ENCODE assay signal across 27 mouse cellular contexts in genomic region chr17:81005292-81005691, GRCm38 (mm10). TPM values are rescaled to one million over a fixed set of nuclear protein-coding genes. Genes with fewer than 3 reads are reported as not detected.
DNase-seq lines count a peak whose midpoint lies in the region; ATAC-seq lines count a peak whose summit lies in the region.
"Had no signal": no experiment of that assay in that cellular context is flagged by ENCODE, and none has a peak within 500 bp of the region (broad histone marks: within the 10 kb centered on the region; RNA-seq: fewer than 3 reads in every experiment).

No protein-coding gene starts in this region.

- no peaks in the 10 kb centered on the region for H3K36me3 ChIP-seq in forebrain, embryonic 16.5 days (ENCODE audit: control insufficient read depth, insufficient read depth)
- H3K36me3 ChIP-seq in forebrain, embryonic 13.5 days (ENCODE audit: poor library complexity, severe bottlenecking): peaks cover 10% of the 10 kb centered on the region; the same call in 1 of the 2 replicates
- no peaks in the 10 kb centered on the region for H3K36me3 ChIP-seq in heart, embryonic 15.5 days
- no peaks in the 10 kb centered on the region for H3K36me3 ChIP-seq in neural tube, embryonic 13.5 days
- H3K36me3 ChIP-seq: embryonic facial prominence, embryonic 13.5 days; hindbrain, embryonic 15.5 days; limb, embryonic 12.5 days; liver, embryonic 15.5 days; neural tube, embryonic 12.5 days had no signal

- peak; percentile 20; the same call in 1 of the 2 replicates for ATAC-seq in forebrain, embryonic 16.5 days
- no peak; the same call in 1 of the 2 replicates for ATAC-seq in forebrain, embryonic 13.5 days
- ATAC-seq in heart, embryonic 15.5 days (replicated peaks; ENCODE audit: insufficient number of reproducible peaks, insufficient read depth, low FRiP score, low read depth): no peak
- peak; percentile 55; the same call in 1 of the 2 replicates for ATAC-seq in neural tube, embryonic 13.5 days (ENCODE audit: low read depth)
- ATAC-seq: CD4-positive, CD25-positive, alpha-beta regulatory T cell, adult 4 months; midbrain, embryonic 16.5 days had no signal

- H3K27me3 ChIP-seq in forebrain, embryonic 16.5 days (replicated peaks; ENCODE audit: control insufficient read depth, insufficient read depth, low read length): no peaks in the 10 kb centered on the region
- no peaks in the 10 kb centered on the region for H3K27me3 ChIP-seq in forebrain, embryonic 13.5 days
- H3K27me3 ChIP-seq in heart, embryonic 15.5 days: no peaks in the 10 kb centered on the region
- H3K27me3 ChIP-seq in neural tube, embryonic 13.5 days: no peaks in the 10 kb centered on the region
- H3K27me3 ChIP-seq: embryonic facial prominence, embryonic 13.5 days; hindbrain, embryonic 15.5 days; limb, embryonic 12.5 days; liver, embryonic 15.5 days; neural tube, embryonic 12.5 days had no signal

- H3K9me3 ChIP-seq in forebrain, embryonic 16.5 days (ENCODE audit: control insufficient read depth, low read length): no peaks in the 10 kb centered on the region
- H3K9me3 ChIP-seq in forebrain, embryonic 13.5 days (replicated peaks): no peaks in the 10 kb centered on the region
- no peaks in the 10 kb centered on the region for H3K9me3 ChIP-seq in heart, embryonic 15.5 days (replicated peaks)
- H3K9me3 ChIP-seq in neural tube, embryonic 13.5 days: no peaks in the 10 kb centered on the region
- H3K9me3 ChIP-seq: embryonic facial prominence, embryonic 13.5 days; hindbrain, embryonic 15.5 days; limb, embryonic 12.5 days; liver, embryonic 15.5 days; neural tube, embryonic 12.5 days had no signal

- H3K27ac ChIP-seq in forebrain, embryonic 16.5 days (ENCODE audit: low read length): no peak overlapping the region
- no peak overlapping the region for H3K27ac ChIP-seq in forebrain, embryonic 13.5 days
- 0 out of 2 replicates have a peak overlapping the region, but pooled peaks have one; percentile 3 for H3K27ac ChIP-seq in heart, embryonic 15.5 days
- peak overlapping the region; percentile 46; the same call in 1 of the 2 replicates for H3K27ac ChIP-seq in neural tube, embryonic 13.5 days (replicated peaks)
- H3K27ac ChIP-seq: embryonic facial prominence, embryonic 13.5 days; hindbrain, embryonic 15.5 days; layer of hippocampus, adult 2 months; left cerebral cortex, adult 2 months; limb, embryonic 12.5 days; liver, embryonic 15.5 days; neural tube, embryonic 12.5 days had no signal

- H3K4me1 ChIP-seq in forebrain, embryonic 16.5 days (replicated peaks; ENCODE audit: control insufficient read depth, insufficient read depth, low read length): peaks cover 11% of the 10 kb centered on the region; the same call in 1 of the 2 replicates
- H3K4me1 ChIP-seq in forebrain, embryonic 13.5 days: peaks cover 14% of the 10 kb centered on the region
- H3K4me1 ChIP-seq in heart, embryonic 15.5 days (replicated peaks): peaks cover 15% of the 10 kb centered on the region
- peaks cover 44% of the 10 kb centered on the region for H3K4me1 ChIP-seq in neural tube, embryonic 13.5 days (replicated peaks)
- H3K4me1 ChIP-seq: liver, embryonic 15.5 days had no signal

- no peak for DNase-seq in heart, postnatal 14 days
- no peak for DNase-seq in neural tube, embryonic 10.5 days (ENCODE audit: extremely low spot score, low spot score)
- no peak for DNase-seq in frontal cortex, postnatal 36 days (ENCODE audit: low spot score in 2 of 2)
- DNase-seq: adrenal gland, postnatal 14 days; cerebellum, adult 11-12 months; cerebellum, adult 9-11 months; gastrocnemius, postnatal 14 days; kidney, adult 2 months; kidney, postnatal 36 days; lung, postnatal 14 days; right cerebral cortex, adult 18-20 months; spleen, adult 18-20 months; thymus, postnatal 14 days had no signal

- H3K4me3 ChIP-seq in forebrain, embryonic 16.5 days (replicated peaks; ENCODE audit: low read length): no peak overlapping the region
- H3K4me3 ChIP-seq in forebrain, embryonic 13.5 days: no peak overlapping the region
- H3K4me3 ChIP-seq in heart, embryonic 15.5 days: no peak overlapping the region
- no peak overlapping the region for H3K4me3 ChIP-seq in neural tube, embryonic 13.5 days
- H3K4me3 ChIP-seq: embryonic facial prominence, embryonic 13.5 days; hindbrain, embryonic 15.5 days; layer of hippocampus, adult 2 months; left cerebral cortex, adult 2 months; limb, embryonic 12.5 days; liver, embryonic 15.5 days; neural tube, embryonic 12.5 days had no signal

- no peak overlapping the region for H3K9ac ChIP-seq in forebrain, embryonic 16.5 days (replicated peaks; ENCODE audit: low read depth, low read length)
- no peak overlapping the region for H3K9ac ChIP-seq in forebrain, embryonic 13.5 days
- H3K9ac ChIP-seq in heart, embryonic 15.5 days: no peak overlapping the region
- no peak overlapping the region for H3K9ac ChIP-seq in neural tube, embryonic 13.5 days
- H3K9ac ChIP-seq: embryonic facial prominence, embryonic 13.5 days; hindbrain, embryonic 15.5 days; limb, embryonic 12.5 days; liver, embryonic 15.5 days; lung, embryonic 14.5 days; neural tube, embryonic 12.5 days had no signal

- intact Hi-C loops in heart, postnatal 14 days (cut with DNase I): no loop called here

- no peak overlapping the region for H3K4me2 ChIP-seq in forebrain, embryonic 16.5 days (ENCODE audit: low read length)
- no peak overlapping the region for H3K4me2 ChIP-seq in forebrain, embryonic 13.5 days
- H3K4me2 ChIP-seq in heart, embryonic 15.5 days: no peak overlapping the region
- H3K4me2 ChIP-seq in neural tube, embryonic 13.5 days: no peak overlapping the region
- H3K4me2 ChIP-seq: embryonic facial prominence, embryonic 13.5 days; hindbrain, embryonic 15.5 days; limb, embryonic 12.5 days; liver, embryonic 15.5 days; lung, embryonic 14.5 days; neural tube, embryonic 12.5 days had no signal

- WGBS in forebrain, embryonic 16.5 days: 25% methylated on average over 8 of the region's 8 CpGs
- WGBS in forebrain, embryonic 13.5 days: 42% methylated on average over 8 of the region's 8 CpGs
- WGBS in heart, embryonic 15.5 days: 50% methylated on average over 8 of the region's 8 CpGs
- WGBS in neural tube, embryonic 13.5 days: 32% methylated on average over 8 of the region's 8 CpGs

RNA-seq across cellular contexts. Expression of gene Thumpd2, which starts 59.6 kb away (rescaled TPM):
- 9.0 and 10.0 TPM in 2 replicates for polyA plus RNA-seq in forebrain, embryonic 16.5 days (2015; fragmentation: Nextera tagmentation; extraction: Ambion mirVana)
- polyA plus RNA-seq in forebrain, embryonic 13.5 days (2015; fragmentation: Nextera tagmentation; extraction: Ambion mirVana): 11.5 and 12.3 TPM in 2 replicates
- 8.7 and 10.2 TPM in 2 replicates for polyA plus RNA-seq in heart, embryonic 15.5 days (2015; fragmentation: Nextera tagmentation; extraction: Ambion mirVana)
- 1 to 10 TPM; 4.6 TPM for total RNA-seq in heart, postnatal 14 days (2021)
- polyA plus RNA-seq in neural tube, embryonic 13.5 days (2015; fragmentation: Nextera tagmentation; extraction: Ambion mirVana): 8.6 and 9.6 TPM in 2 replicates

Comparison
In these comparisons a context has a peak if more than half of its experiments do, and no peak if none do; other contexts are left out.
1. ATAC-seq: peak in forebrain, embryonic 16.5 days (single experiment) and neural tube, embryonic 13.5 days (single experiment); none in forebrain, embryonic 13.5 days (single experiment) and heart, embryonic 15.5 days (single experiment).
2. H3K27ac ChIP-seq: peak in heart, embryonic 15.5 days (single experiment) and neural tube, embryonic 13.5 days (single experiment); none in forebrain, embryonic 16.5 days (single experiment) and forebrain, embryonic 13.5 days (single experiment).